Mouse (Mus musculus): ENCODE measurements around the gene Gm13697.
"Not testable (repeated sequence)": the region's sequence is repeated elsewhere in the genome, so short reads cannot be mapped to it uniquely, and the experiment has no call there.

GRCm38 (mm10) chr2:83961203-83961602 lies 23.3 kb upstream of the Gm13697 start, which contains the start of gene Gm13693:
- not testable (repeated sequence) for TF ChIP-seq TCF12, UBTF (IDR thresholded peaks at IDR 0.05; ENCODE audit: low read depth, low read length)
